Mouse (Mus musculus) c-Kit-positive CD71-positive TER-119-negative erythroid progenitor cells, embryonic 14.5 days (primary cell): Measurements from ENCODE around the gene Grb10.

Source experiments
- DNase-seq: peaks from one replicate; pipeline ENCODE4 v3.0.0-alpha.2; 2013; ENCODE audit warnings: low read depth

Gene Grb10

DNA sequence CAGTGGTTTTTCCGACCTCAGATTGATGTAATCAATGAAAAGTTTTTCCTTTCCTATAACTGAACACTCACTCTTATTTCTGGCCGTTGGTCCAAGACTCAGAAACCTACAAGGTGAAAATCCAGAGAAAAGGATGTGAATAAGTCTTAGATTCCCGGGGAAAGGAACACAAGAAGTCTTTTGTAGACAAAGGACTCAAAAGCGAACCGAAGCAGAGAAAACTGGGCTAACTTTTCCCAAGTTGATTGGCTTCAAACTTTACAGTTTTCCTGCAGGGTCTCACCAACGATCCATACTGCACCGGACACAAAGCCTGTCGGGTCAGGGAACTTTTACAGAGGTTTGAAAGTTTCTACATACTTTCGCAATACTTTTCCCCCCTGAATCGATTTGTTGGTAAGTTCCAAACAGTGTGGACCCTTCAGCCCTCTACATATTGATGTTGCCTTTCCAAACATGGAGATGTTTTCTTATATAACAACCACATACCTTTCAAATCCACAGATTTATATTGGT, at the start of gene Grb10:
Gene Grb10, minus strand, starts transcription at position 214 of the 516 bp plus-strand sequence.
- no peak for DNase-seq

DNA sequence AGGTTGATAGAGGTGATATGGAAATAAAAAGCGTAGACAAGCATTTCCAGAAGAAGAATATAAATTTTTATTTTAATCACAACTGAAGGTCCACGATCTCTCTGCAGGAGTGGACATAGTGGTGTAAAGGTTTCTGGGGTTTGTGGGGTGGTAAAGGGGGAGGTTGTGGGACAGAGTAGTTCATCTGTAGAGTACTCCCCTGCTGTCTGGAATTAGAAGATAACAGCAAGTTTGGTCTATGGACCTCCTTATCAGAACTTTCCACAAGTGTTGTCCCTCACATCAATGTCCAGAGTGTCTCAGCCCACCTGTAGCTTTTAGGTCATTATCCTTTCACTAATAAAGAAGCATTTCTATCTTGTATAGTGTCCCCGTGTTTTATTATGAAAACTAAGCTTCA, 43.2 kb upstream of the Grb10 start:
- no peak for DNase-seq

DNA sequence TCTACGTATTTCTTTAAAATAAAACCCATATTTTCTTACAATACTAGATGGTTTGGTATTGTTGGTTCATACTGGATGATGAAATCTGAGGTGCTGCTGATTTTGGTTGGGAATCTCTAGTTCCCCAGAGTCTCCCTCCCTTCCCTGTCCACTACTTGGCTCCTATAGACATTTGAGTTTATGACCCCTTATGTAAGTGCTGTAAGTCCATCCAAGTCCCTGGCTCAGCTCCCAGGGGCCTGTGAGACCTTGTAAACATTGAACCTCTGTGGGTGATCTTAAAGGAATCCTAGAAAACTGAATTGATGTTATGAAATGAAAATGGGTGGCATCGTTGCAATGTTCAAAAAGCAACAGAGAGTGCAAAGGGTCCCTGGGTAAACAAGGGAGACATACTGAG, 40.7 kb upstream of the Grb10 start:
- DNase-seq = no peak

DNA sequence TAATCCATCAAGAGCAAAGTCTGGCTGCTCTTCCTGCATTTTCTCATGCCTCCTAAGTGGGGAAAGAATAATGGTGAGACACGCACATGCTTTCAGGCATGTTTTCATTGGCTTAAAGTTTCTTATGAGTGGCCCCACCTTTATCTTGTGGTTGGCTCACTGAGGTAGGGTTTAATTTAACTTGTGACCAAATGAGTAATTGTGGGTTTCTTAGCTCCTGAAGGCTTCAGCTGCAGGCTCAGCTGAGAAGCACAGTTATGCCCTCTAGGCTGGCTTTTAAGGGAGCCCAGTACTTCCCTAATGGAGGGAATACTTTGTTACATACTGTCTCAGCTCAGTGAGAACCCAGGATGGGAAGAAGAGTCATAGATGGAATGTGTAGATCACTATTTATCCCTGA, 37.0 kb upstream of the Grb10 start:
- DNase-seq = no peak

DNA sequence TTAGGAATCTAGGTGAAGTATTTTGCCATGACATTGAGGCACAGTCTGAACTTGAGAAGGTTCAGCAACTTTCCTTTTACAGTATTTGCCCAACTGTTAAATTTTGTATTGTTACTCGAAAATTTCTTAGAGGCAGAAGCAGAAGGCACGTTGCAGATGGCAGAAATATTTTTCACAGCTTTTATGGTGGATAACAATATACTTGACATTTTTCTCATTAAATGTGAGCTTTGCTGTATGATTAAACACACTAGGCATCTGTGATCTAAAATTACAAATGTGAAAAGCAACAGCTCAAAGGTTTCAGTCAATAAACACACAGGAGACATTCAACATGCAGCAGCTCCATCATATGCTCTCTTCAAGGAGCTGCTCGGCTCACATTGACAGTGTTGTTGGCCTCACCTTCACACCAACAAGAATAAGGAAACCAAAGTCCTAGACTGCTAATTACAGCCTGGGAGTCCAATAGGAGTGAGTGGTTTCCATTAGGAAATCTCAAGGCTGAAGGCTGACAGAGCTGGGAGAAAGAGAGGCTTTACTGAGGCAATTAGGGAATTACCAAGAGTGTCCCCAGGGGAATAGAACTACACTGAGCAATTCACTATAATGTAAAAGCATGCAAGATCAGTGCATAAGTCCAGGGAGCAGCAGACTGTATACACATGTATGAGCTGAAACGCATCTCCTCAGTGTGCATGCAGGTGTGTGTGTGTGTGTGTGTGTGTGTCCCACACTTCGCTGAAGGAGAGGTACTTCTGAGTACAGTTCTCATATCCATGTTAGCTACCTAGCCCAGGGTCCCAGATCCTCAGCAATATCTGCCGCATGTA, 35.1 kb upstream of the Grb10 start:
- DNase-seq = no peak

DNA sequence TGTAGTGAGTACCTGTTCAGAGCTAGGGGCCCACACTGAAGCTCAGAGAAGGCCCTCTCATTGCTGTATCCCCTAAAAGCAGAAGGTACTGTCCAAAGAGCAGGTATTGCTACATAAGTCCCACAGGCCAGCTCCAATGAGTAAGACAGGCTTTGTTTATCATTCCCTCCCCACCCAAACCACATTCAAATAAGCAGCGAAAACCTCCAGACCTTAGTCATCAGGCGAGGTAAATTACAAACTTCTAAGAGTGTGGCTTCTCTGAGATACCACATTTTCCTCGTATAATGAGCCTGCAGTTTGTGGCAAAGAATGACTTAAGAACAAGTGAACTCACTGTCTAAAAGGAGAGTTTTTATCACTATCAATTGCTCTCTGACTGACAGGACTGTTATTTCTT, 33.8 kb upstream of the Grb10 start:
- DNase-seq = no peak

DNA sequence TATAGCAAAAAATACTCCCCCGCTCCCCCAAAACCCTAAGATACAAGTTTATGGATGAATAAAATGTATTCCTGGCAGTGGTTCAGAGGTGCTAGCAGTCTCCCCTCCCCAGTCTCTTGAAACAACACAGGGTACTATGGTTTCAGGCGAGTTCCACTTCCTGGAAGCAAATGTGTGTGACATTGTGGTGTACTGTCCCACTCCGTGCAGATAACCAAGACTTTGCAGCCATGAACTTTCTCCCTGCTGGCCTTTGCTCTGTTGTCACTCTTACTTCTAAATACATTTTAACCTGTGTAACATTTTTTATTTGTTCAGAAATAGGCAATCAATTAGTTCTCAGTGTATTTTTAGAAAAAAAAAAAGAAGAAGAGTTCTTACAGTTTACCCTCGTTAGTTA, 20.5 kb upstream of the Grb10 start:
- DNase-seq = no peak

DNA sequence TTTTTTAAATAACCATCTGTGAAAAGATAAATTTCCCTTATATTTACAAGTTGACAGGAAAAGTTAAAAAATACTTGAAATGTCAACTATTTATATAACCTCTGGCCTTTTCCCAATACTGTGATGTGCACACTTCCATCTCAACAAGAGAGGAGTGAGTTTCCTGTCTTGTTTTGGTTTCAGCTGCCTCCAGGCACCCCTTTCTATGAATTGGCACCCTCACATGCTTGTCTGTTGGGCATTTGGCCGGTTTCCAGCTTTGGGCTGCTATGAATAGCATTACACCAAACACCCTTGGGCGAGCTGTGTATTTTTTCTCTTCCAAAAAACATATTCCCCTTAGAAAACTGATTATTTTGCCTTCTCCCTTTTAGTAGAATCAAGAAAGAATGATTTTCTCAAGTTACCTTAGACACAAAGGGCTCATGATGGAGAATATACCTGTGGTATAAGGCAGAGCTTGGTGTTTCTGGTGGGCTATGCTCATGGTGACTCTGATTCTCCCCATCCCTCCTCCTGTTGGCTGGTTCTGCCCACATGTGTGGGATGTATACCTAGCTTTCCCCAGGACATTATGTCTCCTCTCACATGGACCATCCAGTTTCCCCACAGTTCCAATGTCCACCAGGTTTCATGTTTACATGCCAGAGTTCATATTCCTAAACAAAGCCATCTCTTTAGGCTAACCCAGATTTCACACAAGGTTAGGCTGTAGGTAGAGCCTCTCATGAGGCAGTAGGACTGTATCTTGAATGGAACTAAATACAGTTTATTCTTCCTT, 10.3 kb upstream of the Grb10 start:
- DNase-seq = no peak

DNA sequence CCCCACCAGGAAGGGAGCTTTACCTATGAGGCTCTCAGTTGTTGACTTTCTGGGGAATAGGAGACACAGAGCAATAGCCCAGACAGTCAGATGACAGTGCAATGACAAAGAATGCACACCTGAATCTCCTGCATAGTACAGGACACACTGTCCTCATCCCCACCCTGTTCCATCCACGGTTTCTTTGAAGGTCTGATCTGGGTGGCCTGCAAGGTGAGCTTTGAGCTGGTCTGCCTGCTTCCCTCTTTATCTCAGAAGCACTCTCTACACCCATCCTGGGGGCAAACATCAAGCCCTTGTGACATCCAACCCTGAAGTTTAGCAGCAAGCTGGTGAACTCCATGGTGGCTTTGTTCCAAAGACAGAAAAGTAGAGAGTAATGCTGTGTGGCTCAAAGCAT, 9.7 kb upstream of the Grb10 start:
- no peak for DNase-seq

DNA sequence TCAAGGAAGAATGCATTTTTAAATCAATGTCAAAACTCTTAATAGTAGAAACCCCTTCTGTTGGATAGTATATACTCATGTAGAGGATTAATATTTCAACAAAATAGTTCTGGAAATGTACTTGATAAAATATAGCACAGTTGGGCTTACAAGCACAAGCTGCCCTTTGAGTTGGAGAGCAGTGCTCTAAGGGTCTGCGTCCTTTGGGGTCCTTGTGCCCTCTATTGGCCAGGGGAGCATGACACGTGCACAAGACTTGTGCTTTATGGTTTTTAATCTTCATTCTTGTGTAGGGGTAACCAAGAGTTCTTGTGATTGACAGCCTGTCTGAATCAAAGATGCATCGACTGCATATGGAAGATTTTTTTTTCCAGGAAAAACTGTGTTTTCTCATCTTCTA, 5.8 kb upstream of the Grb10 start:
- DNase-seq = no peak

DNA sequence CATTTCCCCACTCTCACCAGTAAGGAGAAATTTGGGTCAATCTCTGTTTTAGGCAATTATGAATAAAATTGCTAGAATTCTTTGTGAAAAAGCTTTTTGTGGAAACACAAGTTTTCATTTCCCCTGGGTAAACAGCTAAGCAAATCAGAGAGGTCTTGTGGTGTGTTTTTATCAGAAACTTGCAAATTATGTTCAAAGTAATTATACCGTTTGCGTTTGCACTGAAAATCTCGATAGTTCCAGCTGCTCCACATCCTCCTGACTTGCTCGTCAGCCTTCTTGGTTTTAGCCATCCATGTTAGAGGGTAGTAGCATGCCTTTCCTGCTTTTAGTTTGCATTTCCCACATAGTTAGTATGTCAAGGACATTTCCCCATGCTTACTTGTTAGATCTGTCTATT, 3.3 kb upstream of the Grb10 start:
- DNase-seq = no peak

DNA sequence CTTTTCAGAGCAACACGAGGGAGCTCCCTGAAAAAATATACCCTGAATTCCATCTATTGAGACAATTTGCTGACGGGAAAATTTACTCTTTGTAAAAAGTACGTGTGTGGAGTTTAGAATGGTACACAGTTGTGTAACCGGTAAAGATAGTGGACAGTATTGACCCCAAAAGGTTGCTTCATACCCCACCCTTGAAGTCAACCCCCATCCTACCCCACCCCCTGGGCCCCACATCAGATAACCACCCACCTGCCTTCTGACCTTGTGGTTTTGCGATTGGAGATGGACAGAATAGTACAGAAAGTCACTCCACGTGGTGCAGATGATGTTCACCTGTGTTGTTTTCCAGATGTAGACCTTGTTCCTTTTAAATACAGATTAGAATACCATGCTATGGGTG, 2.9 kb upstream of the Grb10 start:
- no peak for DNase-seq

DNA sequence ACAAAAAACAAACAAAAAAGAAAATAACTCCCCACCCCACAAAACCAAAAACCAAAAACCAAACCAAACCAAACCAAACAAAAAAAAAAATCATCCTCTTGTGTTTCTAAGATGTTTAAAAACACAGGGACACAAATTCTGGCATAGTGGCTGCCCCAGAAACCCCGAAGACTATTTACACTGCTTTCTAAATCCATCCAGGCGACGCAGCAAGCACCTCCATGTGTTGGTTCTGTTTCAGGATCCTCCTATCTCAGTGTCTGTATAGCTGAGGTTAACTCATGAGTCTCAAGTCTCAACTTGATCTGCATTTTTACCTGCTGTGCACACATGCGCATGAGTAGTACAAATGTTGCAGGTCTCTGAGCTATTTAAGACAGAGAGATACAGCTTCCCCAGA, 1.9 kb upstream of the Grb10 start:
- DNase-seq = no peak

DNA sequence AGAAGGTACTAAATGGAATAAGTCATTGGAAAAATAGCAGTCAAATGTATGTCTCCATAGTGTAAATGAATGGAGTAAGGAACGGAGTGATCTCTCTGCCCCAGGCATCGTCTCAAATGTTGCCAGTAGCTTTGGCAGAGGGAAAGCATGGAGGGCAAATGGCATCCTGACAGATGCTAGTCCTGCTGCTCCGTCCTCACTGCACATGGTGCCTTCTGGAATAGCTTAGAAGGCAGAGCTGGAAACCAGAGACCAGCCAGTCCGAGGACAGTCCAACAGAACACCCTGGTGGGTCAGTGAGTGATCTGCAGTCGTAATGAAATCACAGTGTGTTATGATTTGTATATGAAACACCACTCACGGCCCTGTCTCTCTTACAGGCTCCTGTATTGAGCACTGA, 1.3 kb upstream of the Grb10 start:
- no peak for DNase-seq

DNA sequence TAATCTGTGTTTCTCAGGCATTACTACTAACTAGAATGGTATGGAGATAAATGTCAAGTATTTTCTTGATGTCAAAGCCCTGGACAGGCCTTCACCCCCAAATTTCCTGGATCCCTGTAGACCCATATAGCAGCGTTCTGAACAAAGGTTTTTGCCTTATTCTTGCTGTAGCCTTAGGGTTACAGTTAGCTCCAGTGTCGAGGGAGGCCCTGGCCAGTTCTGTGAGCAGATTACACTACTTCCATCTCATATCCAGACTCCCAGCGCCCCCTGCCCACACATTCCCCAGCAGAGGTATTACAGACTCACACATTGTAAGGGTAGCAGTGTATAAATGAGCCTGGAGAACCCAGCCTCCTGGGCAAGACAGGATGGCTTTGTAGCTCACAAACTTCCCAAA, 615 bp upstream of the Grb10 start:
- DNase-seq = no peak

DNA sequence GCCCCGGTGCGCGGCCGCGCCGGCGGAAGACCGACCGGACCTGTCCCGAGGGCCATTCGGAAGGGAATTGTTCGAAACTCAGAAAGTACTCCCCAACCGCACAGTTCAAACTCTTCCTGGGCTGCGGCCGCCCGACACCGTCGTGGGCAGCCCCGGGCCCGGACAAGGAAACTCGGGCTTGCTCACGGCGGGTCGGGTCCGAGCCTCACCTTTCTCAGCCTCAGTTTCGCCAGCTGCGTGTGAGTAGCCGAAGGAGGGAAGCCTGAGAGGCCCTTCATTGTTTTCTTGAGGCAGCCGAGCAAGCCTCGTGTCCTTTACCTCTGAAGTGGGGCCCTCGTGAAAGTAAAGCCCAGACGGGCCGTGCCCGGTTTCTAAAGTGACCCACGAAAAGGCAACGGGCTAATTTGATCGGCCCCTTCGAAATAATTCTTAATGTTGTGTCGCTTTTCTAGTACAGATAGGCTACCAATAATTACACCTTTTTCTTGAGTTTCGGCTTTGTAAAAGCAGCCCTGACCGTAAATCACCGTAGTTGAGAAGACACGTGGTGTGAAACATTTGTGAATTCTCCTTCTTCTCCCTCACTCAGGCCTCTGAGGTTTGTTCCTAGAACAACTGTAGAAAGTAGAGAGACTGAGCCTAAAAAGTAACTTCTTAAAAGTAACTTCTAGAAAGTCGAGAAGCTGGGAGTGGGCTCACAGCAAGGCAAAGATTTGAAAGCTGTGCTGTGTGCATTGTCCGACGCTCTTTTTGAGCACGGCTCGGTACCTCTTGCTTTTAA, 604 bp downstream of the Grb10 start:
- no peak for DNase-seq

DNA sequence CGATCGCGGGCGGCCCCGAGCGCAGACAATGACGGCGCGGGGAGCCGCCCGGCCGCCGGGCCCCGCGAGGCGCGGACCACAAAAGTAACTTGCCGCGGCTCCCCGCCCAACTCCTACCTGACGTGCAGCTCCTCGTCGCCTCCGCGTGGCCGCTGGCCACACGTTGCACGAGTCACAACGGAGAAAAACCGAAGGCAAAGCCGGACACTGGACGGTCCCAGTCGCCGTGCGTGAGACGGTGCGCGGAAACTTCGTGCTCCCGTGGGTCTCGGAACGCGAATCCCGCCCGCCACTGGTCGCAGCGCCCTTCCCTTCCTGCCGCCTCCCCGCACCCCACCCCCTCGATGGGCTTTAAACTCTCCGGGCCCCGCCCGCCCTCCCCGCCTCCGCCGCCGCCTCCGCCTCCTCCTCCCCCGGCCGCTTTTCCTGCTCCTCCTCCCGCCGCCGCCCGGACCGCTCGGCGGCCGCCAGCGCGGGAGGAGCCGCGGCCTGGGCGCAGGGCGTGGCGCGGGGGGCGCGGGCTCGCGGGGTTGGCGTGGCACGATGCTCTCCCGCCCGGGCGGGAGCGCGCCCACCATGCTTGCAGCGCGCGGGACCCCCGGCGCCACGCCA, 1.3 kb downstream of the Grb10 start:
- DNase-seq = no peak

DNA sequence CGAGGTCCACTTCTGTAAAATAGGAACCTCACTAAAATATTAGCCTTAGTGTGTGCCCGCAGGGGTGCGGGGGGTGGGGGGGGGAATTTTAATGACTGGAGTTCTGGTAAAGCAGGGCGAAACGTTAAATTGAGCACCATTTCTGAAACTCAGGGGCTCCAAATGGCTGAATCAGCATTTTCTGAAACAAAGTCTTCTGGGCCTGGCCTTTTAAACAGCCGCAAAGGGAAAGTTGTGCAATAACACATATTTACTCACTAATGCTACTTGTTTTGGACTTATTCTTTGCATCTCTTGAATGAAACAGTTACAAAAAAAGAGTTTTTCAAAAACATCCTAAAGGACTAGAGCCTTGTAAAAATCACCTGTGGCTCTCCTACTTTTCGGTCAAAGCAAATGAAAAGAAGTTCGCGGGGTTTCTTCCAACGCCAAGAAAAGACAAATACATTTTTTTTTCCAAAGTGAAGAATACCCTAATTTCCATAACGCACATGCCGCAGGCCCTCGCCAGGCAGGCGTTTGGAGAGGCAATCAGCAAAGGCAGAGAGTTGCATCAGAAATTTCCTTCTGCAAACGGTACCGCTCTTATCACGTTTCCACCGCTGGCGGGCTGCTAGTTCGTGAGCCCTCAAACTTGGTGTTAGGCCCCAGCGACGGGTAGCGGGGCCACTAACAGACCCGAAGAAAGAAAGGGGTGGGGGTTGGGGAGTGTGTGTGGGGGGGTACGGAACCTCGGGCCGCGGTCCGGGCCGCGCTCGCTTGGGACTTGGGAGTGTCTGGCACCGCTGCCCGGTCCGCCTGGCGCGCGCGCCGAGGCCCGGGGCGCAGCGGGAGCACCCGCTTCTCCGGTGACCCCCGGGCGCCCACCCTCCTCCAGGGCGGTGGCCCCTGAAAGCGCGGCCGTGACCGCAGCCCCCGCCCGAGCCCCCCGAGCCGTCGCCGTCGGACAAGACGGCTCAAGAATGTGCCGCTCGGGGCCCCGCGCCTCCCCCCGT, 2.3 kb downstream of the Grb10 start:
- DNase-seq = no peak

DNA sequence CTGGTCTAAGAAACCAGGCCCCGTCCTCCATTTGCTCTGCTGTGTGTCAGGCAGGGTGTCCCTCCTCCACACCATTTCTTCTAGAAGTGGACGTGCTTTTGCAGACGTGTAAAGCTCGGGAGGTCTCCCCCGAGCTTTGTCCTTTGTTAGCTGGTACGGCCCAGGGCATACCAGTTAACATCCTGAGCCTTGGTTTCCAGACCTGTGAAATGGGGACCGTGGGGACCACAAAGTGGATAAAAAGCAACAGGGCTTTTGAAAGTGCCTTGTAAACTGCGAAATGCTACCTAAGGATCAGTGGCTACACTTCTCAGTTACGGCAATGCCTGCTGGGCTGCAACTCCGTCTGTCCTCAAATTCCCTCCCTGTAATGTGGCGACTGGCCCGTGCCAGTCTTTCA, 3.2 kb downstream of the Grb10 start:
- DNase-seq = no peak

DNA sequence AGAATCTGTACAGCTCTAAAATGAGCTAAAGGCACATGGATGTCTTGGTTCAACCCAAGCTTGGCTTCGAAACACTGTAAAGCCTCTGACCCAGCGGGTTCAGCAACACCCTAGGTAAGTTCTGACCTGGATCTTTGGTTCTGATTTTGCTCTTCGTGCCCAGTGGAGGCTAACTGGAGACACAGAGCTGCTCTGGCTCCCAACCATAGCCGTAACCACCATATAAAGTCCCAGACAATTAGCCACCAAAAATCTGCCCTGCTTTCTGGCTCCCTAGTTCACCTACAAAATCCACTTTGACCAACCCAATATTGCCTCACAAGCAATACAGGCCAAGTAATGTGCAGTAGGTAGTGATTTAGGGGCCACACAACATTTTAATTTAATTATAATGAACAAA, 3.7 kb downstream of the Grb10 start:
- DNase-seq = no peak

DNA sequence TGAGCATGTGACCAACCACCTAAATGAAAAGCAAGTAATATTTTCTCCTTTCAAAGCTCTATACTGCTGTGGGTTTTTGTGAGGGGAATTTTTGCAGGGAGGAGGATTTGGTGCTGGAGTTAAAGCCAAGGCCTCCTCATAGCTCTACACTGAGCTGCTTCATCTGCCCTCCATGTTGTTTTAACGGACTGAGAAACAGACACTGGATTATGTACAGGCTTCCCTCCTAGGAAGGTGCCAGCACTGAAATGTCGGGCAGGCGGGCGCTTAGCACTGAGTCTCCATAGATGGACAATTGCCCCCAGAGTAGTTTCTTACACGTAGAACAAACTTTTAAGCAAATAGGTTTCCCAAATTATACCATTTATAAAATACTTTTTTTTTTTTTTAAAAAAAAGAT, 4.1 kb downstream of the Grb10 start:
- no peak for DNase-seq
